Mouse (Mus musculus) megakaryocyte-erythroid progenitor cell, adult 5-6 weeks (primary cell): ENCODE measurements around the gene Lipa. TPM values are rescaled to one million over a fixed set of nuclear protein-coding genes. Genes with fewer than 3 reads are reported as not detected.

Experiments used
- ATAC-seq: replicated peaks from 2 replicates; pipeline ENCODE4 v1.8.0; 2016; ENCODE audit warnings: mild to moderate bottlenecking, inconsistent platforms; ENCODE audit not compliant: severe bottlenecking, poor library complexity, low FRiP score, low TSS enrichment
- total RNA-seq, 2 experiments: library from RNA; stranded (forward) in 1 of 2; stranded (reverse) in 1 of 2; fragments of 200-1000, 215-1000 nt in 1 of 2; fragments of >200 nt in 1 of 2; fragmentation: Nextera tagmentation in 1 of 2; gene quantifications; 2 replicates each; pipeline ENCODE4 v1.2.3; 2014 to 2017

Gene Lipa
- total RNA-seq, 2 experiments from 2014 or later, result 28.3 to 31.6 TPM

DNA sequence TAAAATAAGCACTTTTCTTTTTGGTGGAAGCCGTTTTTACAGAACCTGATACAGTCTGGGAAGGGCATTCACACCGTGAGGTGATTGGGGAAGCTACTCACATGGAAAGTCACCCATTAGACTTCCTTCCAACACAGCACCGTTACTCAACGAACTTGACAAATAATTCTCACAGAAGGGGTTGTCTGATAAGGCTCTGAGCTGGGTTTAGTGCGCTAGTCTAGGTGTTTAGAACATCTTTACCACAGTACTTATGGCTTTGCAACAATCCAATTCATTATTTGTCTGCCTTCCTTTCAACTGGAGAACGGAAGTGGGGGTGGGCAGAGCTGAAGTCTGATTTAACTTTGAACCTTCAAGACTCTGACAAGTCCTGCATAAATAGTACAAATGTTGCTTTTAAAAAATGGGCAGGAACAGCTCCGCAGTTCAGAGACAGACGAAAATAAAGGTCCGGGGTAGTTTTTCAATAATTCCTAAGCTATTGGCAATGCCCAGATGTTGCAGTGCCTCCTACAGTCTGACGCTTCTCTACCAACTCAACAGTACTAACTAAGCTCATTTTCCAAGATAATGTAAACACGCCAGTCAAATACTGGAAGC is 852 bp downstream of the Lipa start:
- ATAC-seq, result peak; percentile 72

GRCm38 (mm10) chr19:34524646-34525045 is 2.6 kb downstream of the Lipa start:
- no peak for ATAC-seq

- no peak for ATAC-seq
Observed at GRCm38 (mm10) chr19:34523106-34523725, 4.1 kb downstream of the Lipa start.

- no peak for ATAC-seq
Observed at GRCm38 (mm10) chr19:34521978-34522377, 5.3 kb downstream of the Lipa start.

DNA sequence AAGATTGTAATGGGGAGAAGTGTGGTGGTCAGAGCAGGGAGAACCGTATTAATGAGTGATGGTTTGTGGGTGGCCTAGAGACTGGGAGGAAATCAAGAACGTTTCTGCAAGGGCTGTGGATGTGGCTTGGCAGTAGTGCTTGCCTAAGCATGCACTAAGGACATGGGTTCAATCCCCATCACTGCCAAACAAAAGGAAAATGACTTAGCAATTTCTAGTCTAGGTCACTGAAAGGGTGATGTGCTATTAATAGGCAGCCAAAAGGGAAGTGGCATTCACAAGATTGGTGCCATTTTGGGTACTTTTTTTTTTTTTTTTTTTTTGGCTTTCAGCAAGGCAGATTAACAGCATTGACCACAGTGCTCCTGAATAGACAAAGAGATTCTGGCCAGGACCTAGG is 5.9 kb downstream of the Lipa start:
- no peak for ATAC-seq

DNA sequence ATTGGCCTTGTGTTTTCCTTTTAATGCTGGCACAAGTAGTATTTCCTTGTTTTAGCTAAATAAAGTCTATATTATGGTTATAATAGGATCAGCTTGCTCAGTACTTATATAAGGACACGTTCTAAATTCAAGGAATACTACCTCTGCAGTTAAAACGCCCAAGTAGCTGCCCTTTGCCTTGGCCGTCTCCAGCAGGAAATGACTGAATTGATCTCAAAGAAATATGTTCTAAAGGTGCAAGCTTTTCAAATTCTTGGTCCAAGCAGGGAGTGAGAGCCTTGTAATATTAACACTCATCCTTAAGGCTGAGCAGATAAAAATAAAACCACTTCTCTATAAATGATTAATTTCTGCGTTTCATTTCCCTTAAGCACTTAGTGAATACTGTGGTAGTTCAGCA is 7.2 kb downstream of the Lipa start:
- no peak for ATAC-seq

GRCm38 (mm10) chr19:34519646-34520045 is 7.6 kb downstream of the Lipa start:
- no peak for ATAC-seq

DNA sequence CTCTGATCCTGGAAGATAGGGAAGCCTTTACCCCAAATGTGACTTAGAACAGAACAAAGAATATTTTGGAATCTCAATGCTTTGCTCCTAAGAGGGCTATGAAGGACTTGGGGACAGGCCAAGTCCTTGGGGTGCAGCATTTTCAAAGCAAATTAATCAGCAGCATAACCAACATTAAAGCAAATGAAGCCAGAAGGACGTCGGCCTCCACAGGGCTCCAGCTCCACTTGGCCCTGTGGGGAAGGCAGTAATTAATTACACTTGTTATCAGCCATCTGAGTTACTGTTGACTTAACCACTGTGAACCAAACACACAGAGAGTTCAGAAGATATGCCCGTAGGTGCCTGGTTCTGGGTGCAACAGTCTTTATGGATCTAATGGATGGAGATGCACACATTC is 8.5 kb downstream of the Lipa start:
- no peak for ATAC-seq

GRCm38 (mm10) chr19:34517812-34518594 is 9.3 kb downstream of the Lipa start:
- no peak for ATAC-seq

DNA sequence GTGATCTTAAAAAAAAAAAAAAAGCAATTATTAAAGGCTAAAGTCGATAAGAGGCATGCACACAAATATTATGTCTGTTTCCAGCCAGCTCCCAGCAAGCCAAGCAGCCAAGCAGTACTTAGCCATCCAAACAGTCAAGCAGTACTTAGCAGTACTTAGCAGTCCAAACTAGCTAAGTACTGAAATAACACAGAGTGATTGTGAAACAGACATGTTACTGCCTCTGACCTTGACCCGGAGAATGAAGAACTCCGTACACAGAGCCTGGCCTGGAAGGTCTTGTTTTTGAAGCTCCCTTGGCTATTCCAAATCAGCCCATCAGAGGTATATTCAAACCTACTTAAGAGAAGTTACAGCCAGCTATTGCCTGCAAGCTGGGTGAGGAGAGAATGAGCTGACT is 10.1 kb downstream of the Lipa start:
- ATAC-seq, result no peak

DNA sequence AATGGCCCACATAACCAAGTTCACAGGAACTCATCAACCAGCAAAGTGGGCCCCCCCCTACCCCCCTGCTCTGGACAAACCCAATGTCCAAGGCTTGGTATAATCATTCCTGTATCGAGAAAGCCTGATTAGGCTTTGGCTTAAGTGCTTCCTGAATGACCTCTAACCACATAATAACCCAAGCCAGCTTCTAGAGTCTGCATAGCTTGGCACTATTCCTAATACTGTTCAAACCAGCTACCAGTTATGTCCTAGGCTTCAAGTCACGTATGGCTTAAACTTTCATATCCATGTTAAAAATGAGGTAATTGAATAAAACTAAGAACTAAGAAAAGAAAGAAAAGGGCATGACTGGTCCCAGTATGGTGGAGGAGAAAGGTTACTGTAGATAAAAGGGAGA is 10.9 kb downstream of the Lipa start:
- ATAC-seq, result no peak

GRCm38 (mm10) chr19:34515681-34516080 is 11.6 kb downstream of the Lipa start:
- ATAC-seq, result no peak

DNA sequence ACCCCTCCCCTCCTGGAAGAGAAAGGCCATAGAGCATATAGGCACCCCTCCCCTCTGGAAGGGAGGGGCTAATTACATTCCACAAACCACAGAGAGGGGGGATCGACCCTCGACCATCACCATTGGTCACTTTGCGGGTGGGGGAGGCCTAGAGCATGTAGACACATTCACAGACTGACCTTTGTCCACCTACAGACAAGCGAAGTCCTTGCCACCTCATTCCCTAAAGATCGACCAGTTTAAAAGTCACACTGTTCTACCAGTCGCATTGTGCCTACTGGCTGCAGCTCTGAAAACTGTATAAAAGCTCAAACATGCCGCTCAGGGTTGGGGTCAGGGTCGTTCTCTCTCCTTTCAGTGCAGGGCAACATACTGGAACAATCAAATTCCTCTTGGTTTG is 15.7 kb downstream of the Lipa start:
- ATAC-seq, result no peak

- ATAC-seq, result no peak
Observed at GRCm38 (mm10) chr19:34510717-34511116, 16.6 kb downstream of the Lipa start.

GRCm38 (mm10) chr19:34505161-34505721 is 22.0 kb downstream of the Lipa start:
- ATAC-seq, result no peak

- peak; percentile 100 for ATAC-seq
Observed at GRCm38 (mm10) chr19:34500763-34501162, 26.5 kb downstream of the Lipa start.

GRCm38 (mm10) chr19:34496353-34496752 is 30.9 kb downstream of the Lipa start:
- no peak for ATAC-seq

DNA sequence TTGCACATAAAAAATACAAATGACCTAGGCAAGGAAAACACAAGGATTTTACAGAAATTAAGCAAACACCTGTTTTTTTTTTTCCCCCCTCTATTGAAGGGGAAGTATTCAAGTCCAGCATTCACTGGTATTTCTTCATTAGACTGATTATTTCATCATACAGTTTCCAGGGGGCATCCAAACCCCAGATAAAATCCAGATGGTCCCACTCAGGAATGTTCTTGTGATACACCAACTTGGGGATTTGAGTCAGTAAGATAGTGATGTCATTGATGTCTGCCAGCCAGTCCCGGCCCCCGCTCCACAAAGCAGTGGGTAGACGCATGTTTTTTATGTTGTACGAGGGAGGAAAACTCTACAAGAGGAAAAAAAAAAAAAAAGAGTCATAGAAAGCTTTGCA is 33.4 kb downstream of the Lipa start:
- no peak for ATAC-seq

DNA sequence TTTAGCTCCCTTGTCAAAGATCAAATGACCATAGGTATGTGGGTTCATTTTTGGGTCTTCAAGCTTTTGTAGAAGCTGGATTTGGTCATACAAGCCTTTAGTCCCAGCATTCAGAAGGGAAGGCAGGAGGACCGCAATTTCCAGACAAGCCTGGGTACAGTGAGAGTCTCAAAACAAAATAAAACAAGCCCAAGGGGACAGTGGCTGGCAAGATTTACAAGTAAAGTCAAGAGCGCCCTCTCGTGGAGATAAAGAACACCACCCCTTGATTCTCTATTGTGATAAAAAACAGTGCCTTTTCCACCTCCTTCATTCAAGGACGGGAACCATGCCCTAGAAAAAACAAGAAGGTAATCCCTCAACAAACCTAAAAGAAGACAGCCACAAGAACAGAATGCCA is 43.7 kb downstream of the Lipa start:
- ATAC-seq, result peak; percentile 74; the same call in 1 of the 2 replicates
